Mouse (Mus musculus): ENCODE measurements around the gene Sh2d1b1. TPM values are rescaled to one million over a fixed set of nuclear protein-coding genes. Genes with fewer than 3 reads are reported as not detected.
"Not testable (repeated sequence)": the region's sequence is repeated elsewhere in the genome, so short reads cannot be mapped to it uniquely, and the experiment has no call there.

Sh2d1b1 gene
- polyA plus RNA-seq (2015; fragmentation: Nextera tagmentation; extraction: Ambion mirVana), result 0.18 and 0.23 TPM in 2 replicates

GRCm38 (mm10) chr1:170277016-170277415, at the start of gene Sh2d1b1:
TSS of gene Sh2d1b1 (plus strand) at chr1:170277320.
- H3K27me3 ChIP-seq (replicated peaks), result no peaks in the 10 kb centered on the region
- H3K9ac ChIP-seq, result no peak within 1 kb of the TSS
- H3K4me1 ChIP-seq (replicated peaks), result no peaks in the 10 kb centered on the region
- no peak for ATAC-seq
- H3K4me2 ChIP-seq (replicated peaks), result no peak within 1 kb of the TSS
- 60% methylated on average over 3 of the region's 3 CpGs for WGBS
- no peaks in the 10 kb centered on the region for H3K9me3 ChIP-seq
- H3K36me3 ChIP-seq, result no peaks in the 10 kb centered on the region
- no peak within 1 kb of the TSS for H3K4me3 ChIP-seq (replicated peaks)
- no peak within 1 kb of the TSS for H3K27ac ChIP-seq

- WGBS, result 51% methylated on average over 6 of the region's 6 CpGs
- not testable (repeated sequence) for H3K27me3 ChIP-seq (replicated peaks); ATAC-seq
Observed at GRCm38 (mm10) chr1:170232688-170233087, 44.4 kb upstream of the Sh2d1b1 start, which contains the start of gene Sh2d1b2. TSS of gene Sh2d1b2 (plus strand) at chr1:170232749.

GRCm38 (mm10) chr1:170245016-170245415, 32.1 kb upstream of the Sh2d1b1 start:
- no peak overlapping the region for H3K4me2 ChIP-seq (replicated peaks)
- H3K27ac ChIP-seq, result no peak overlapping the region
- no peaks in the 10 kb centered on the region for H3K9me3 ChIP-seq
- ATAC-seq, result no peak
- 86% methylated on average over 3 of the region's 3 CpGs for WGBS
- no peak overlapping the region for H3K4me3 ChIP-seq (replicated peaks)
- no peak overlapping the region for H3K9ac ChIP-seq
- no peaks in the 10 kb centered on the region for H3K4me1 ChIP-seq (replicated peaks)
- H3K36me3 ChIP-seq, result no peaks in the 10 kb centered on the region
- no peaks in the 10 kb centered on the region for H3K27me3 ChIP-seq (replicated peaks)

More at GRCm38 (mm10) chr1:170232688-170233087, 44.4 kb upstream of the Sh2d1b1 start, which contains the start of gene Sh2d1b2:
- H3K36me3 ChIP-seq; H3K9ac ChIP-seq; H3K27ac ChIP-seq; H3K4me3 ChIP-seq (replicated peaks); H3K4me1 ChIP-seq (replicated peaks); H3K4me2 ChIP-seq (replicated peaks); H3K9me3 ChIP-seq: not testable (repeated sequence)

- H3K27me3 ChIP-seq (replicated peaks), result no peaks in the 10 kb centered on the region
- peak overlapping the region; percentile 76 for H3K9ac ChIP-seq
- no peaks in the 10 kb centered on the region for H3K9me3 ChIP-seq
- peak overlapping the region; percentile 65 for H3K4me3 ChIP-seq (replicated peaks)
- peak; percentile 83 for ATAC-seq
- H3K4me1 ChIP-seq (replicated peaks), result no peaks in the 10 kb centered on the region
- WGBS, result 30% methylated on average over 30 of the region's 30 CpGs
- H3K36me3 ChIP-seq, result no peaks in the 10 kb centered on the region
- H3K27ac ChIP-seq, result no peak overlapping the region
- H3K4me2 ChIP-seq (replicated peaks), result peak overlapping the region; percentile 75
Observed at GRCm38 (mm10) chr1:170254893-170255559, 22.1 kb upstream of the Sh2d1b1 start.

- no peaks in the 10 kb centered on the region for H3K4me1 ChIP-seq (replicated peaks)
- H3K9ac ChIP-seq, result peak overlapping the region; percentile 76
- H3K27ac ChIP-seq, result no peak overlapping the region
- no peaks in the 10 kb centered on the region for H3K27me3 ChIP-seq (replicated peaks)
- 14% methylated on average over 30 of the region's 32 CpGs for WGBS
- H3K4me2 ChIP-seq (replicated peaks), result peak overlapping the region; percentile 75
- H3K9me3 ChIP-seq, result no peaks in the 10 kb centered on the region
- H3K4me3 ChIP-seq (replicated peaks), result peak overlapping the region; percentile 65
- peak; percentile 100 for ATAC-seq
- H3K36me3 ChIP-seq, result no peaks in the 10 kb centered on the region
Observed at GRCm38 (mm10) chr1:170255560-170255910, 21.6 kb upstream of the Sh2d1b1 start.

- H3K4me1 ChIP-seq (replicated peaks), result no peaks in the 10 kb centered on the region
- 80% methylated on average over 6 of the region's 6 CpGs for WGBS
- H3K9me3 ChIP-seq, result no peaks in the 10 kb centered on the region
- H3K27me3 ChIP-seq (replicated peaks), result no peaks in the 10 kb centered on the region
- ATAC-seq, result no peak
- no peak overlapping the region for H3K4me3 ChIP-seq (replicated peaks)
- no peak overlapping the region for H3K9ac ChIP-seq
- no peak overlapping the region for H3K4me2 ChIP-seq (replicated peaks)
- H3K36me3 ChIP-seq, result no peaks in the 10 kb centered on the region
- no peak overlapping the region for H3K27ac ChIP-seq
Observed at GRCm38 (mm10) chr1:170270281-170270680, 6.8 kb upstream of the Sh2d1b1 start.

GRCm38 (mm10) chr1:170270696-170271095, 6.4 kb upstream of the Sh2d1b1 start:
- no peaks in the 10 kb centered on the region for H3K9me3 ChIP-seq
- H3K9ac ChIP-seq, result no peak overlapping the region
- no peaks in the 10 kb centered on the region for H3K4me1 ChIP-seq (replicated peaks)
- no peaks in the 10 kb centered on the region for H3K36me3 ChIP-seq
- no peaks in the 10 kb centered on the region for H3K27me3 ChIP-seq (replicated peaks)
- no peak for ATAC-seq
- WGBS, result 86% methylated on average over 4 of the region's 4 CpGs
- no peak overlapping the region for H3K4me2 ChIP-seq (replicated peaks)
- no peak overlapping the region for H3K27ac ChIP-seq
- no peak overlapping the region for H3K4me3 ChIP-seq (replicated peaks)

- ATAC-seq, result no peak
- Histone ChIP-seq H3K4me1 (replicated peaks) (no peaks in the 10 kb centered on the region), H3K4me3 (replicated peaks) (no peak overlapping the region), H3K4me2 (replicated peaks) (no peak overlapping the region), H3K9ac (no peak overlapping the region), H3K27ac (no peak overlapping the region), H3K27me3 (replicated peaks) (no peaks in the 10 kb centered on the region), H3K36me3 (no peaks in the 10 kb centered on the region), H3K9me3 (no peaks in the 10 kb centered on the region)
Observed at GRCm38 (mm10) chr1:170273252-170273651, 3.9 kb upstream of the Sh2d1b1 start.

GRCm38 (mm10) chr1:170282415-170283129, 5.5 kb downstream of the Sh2d1b1 start:
- Histone ChIP-seq H3K36me3 (no peaks in the 10 kb centered on the region), H3K27ac (no peak overlapping the region), H3K4me2 (replicated peaks) (no peak overlapping the region), H3K4me3 (replicated peaks) (no peak overlapping the region), H3K4me1 (replicated peaks) (no peaks in the 10 kb centered on the region), H3K9ac (no peak overlapping the region), H3K27me3 (replicated peaks) (no peaks in the 10 kb centered on the region), H3K9me3 (no peaks in the 10 kb centered on the region)
- WGBS, result 69% methylated on average over 4 of the region's 4 CpGs
- no peak for ATAC-seq

GRCm38 (mm10) chr1:170292239-170292951, 15.3 kb downstream of the Sh2d1b1 start:
- 35% methylated on average over 9 of the region's 9 CpGs for WGBS
- no peak for ATAC-seq
- H3K36me3 ChIP-seq, result no peaks in the 10 kb centered on the region
- no peak overlapping the region for H3K4me3 ChIP-seq (replicated peaks)
- no peak overlapping the region for H3K4me2 ChIP-seq (replicated peaks)
- H3K9ac ChIP-seq, result no peak overlapping the region
- no peak overlapping the region for H3K27ac ChIP-seq
- no peaks in the 10 kb centered on the region for H3K27me3 ChIP-seq (replicated peaks)
- H3K9me3 ChIP-seq, result no peaks in the 10 kb centered on the region
- H3K4me1 ChIP-seq (replicated peaks), result no peaks in the 10 kb centered on the region

- H3K9me3 ChIP-seq, result no peaks in the 10 kb centered on the region
- H3K4me2 ChIP-seq (replicated peaks), result no peak overlapping the region
- no peak overlapping the region for H3K4me3 ChIP-seq (replicated peaks)
- no peaks in the 10 kb centered on the region for H3K36me3 ChIP-seq
- no peaks in the 10 kb centered on the region for H3K4me1 ChIP-seq (replicated peaks)
- no peaks in the 10 kb centered on the region for H3K27me3 ChIP-seq (replicated peaks)
- no peak for ATAC-seq
- H3K9ac ChIP-seq, result no peak overlapping the region
- no peak overlapping the region for H3K27ac ChIP-seq
- 79% methylated on average over 5 of the region's 5 CpGs for WGBS
Observed at GRCm38 (mm10) chr1:170293257-170293656, 16.1 kb downstream of the Sh2d1b1 start.

GRCm38 (mm10) chr1:170294786-170295570, 17.9 kb downstream of the Sh2d1b1 start:
- Histone ChIP-seq H3K27ac (no peak overlapping the region), H3K4me3 (replicated peaks) (no peak overlapping the region), H3K4me2 (replicated peaks) (no peak overlapping the region), H3K4me1 (replicated peaks) (no peaks in the 10 kb centered on the region), H3K9me3 (no peaks in the 10 kb centered on the region), H3K27me3 (replicated peaks) (no peaks in the 10 kb centered on the region), H3K9ac (no peak overlapping the region), H3K36me3 (no peaks in the 10 kb centered on the region)
- ATAC-seq, result no peak
- WGBS, result 72% methylated on average over 15 of the region's 15 CpGs

Data from intestine, embryonic 15.5 days (tissue).